Mouse (Mus musculus) mouse trophoblast stem cell (cell line): ENCODE data around the gene Mageb18.
"Not testable (repeated sequence)": the region's sequence is repeated elsewhere in the genome, so short reads cannot be mapped to it uniquely, and the experiment has no call there.

ENCODE experiments used
- in situ Hi-C, 2 experiments: fragments of 300-500 bp; cut with MseI, MboI; formaldehyde crosslinking; loops; 2 replicates in 1 of 2; 3 replicates in 1 of 2; pipeline ENCODE4 v1.15.1; 2025

Mageb18 gene

GRCm38 (mm10) chrX:92599472-92599871 lies at the start of gene Mageb18:
Gene Mageb18, minus strand, starts transcription at chrX:92599572.
- in situ Hi-C loops, result no loop called here

- in situ Hi-C loops, result no loop called here
Measured at GRCm38 (mm10) chrX:92612788-92613187, 13.4 kb upstream of the Mageb18 start.

GRCm38 (mm10) chrX:92610466-92610865 lies 11.1 kb upstream of the Mageb18 start:
- in situ Hi-C loops, result no loop called here

DNA sequence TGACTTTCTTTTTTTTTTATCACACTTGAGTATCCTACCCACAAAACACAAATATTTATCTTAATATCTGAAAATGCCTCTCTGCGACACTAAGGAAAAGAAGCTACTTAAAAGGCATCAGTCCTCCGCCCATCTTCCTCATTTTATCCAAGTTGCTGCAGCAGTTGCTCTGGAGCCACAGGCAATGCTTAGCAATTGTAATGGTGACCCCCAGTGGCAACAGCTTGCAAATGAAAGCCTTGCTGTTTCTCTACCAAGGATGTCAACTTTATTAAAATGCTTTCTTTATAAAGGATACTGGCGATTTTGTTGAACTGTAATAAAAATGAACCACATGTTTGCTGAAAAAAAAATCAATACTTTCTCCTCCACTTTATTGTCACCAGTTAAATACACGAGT lies 2.0 kb downstream of the Mageb18 start:
- in situ Hi-C loops, result no loop called here

- in situ Hi-C loops, result no loop called here
Measured at GRCm38 (mm10) chrX:92527826-92528225, 71.5 kb downstream of the Mageb18 start.

- in situ Hi-C loops, result no loop called here
Measured at GRCm38 (mm10) chrX:92498254-92498653, 101.1 kb downstream of the Mageb18 start.

- in situ Hi-C loops, result not testable (repeated sequence)
Measured at GRCm38 (mm10) chrX:92489649-92490048, 109.7 kb downstream of the Mageb18 start, which contains the start of gene Gm5941. Gene Gm5941, plus strand, starts transcription at chrX:92489949.

- in situ Hi-C loops, result no loop called here
Measured at GRCm38 (mm10) chrX:92464773-92465172, 134.6 kb downstream of the Mageb18 start.

DNA sequence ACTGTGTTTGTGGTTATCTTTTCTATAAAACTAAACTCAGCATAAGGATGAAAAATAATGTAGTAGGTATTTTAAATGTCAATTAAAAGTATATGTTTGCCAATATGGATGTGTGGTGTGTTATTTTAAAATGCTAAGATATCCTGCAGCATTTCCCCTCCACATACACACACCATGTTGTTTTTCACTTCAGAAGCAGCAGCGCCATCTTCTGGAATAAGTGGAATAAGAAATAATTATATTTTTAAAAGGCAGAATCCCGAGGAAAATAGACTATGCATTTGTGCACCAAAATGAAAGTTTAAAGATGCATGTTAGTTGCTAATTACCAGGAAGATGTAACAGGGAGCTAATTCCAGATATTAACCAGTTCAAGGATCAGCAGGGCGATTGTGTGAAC lies 138.9 kb downstream of the Mageb18 start:
- in situ Hi-C loops, result no loop called here

GRCm38 (mm10) chrX:92387384-92387783 lies 212.0 kb downstream of the Mageb18 start:
- in situ Hi-C loops, result no loop called here

GRCm38 (mm10) chrX:92342924-92343323 lies 256.4 kb downstream of the Mageb18 start:
- in situ Hi-C loops, result no loop called here

GRCm38 (mm10) chrX:92340906-92341305 lies 258.5 kb downstream of the Mageb18 start:
- in situ Hi-C loops, result no loop called here

- in situ Hi-C loops, result no loop called here
Measured at GRCm38 (mm10) chrX:92339551-92339950, 259.8 kb downstream of the Mageb18 start.

DNA sequence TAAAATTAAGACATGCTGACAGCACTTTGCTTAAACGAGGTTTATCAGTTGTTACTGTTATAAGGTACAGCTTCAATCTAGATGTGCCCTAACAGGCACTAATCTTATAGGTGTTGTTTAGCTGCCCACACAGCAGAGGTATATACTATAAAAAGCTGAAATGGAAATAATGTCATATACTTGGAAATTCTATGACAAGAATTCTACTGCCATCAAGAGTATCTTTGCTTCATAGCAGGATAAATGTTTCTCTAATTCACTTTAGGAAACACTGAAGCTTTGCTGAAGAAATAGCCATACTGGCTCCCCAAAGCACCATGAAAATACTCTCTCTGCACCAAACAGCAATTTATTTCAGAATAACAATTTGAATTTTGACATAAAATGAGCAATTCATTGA lies 265.9 kb downstream of the Mageb18 start:
- in situ Hi-C loops, result no loop called here

- in situ Hi-C loops, result no loop called here
Measured at GRCm38 (mm10) chrX:92323599-92323998, 275.8 kb downstream of the Mageb18 start.

GRCm38 (mm10) chrX:92280619-92281018 lies 318.8 kb downstream of the Mageb18 start:
- in situ Hi-C loops, result no loop called here
